19 mouse cellular contexts compared by ENCODE assay signal in genomic region chr1:136758730-136759129, GRCm38 (mm10).
A peak's percentile ranks its signal among the peaks of the same experiment; 100 is the strongest.
DNase-seq lines count a peak whose midpoint lies in the region; ATAC-seq and TF ChIP-seq lines count a peak whose summit lies in the region.
"Had no signal": no experiment of that assay in that cellular context is flagged by ENCODE, and none has a peak within 500 bp of the region (broad histone marks: within the 10 kb centered on the region; RNA-seq: fewer than 3 reads in every experiment).

No protein-coding gene starts in this region.

- no peak for DNase-seq in kidney, adult 2 months
- DNase-seq in kidney, adult 8-10 months: no peak
- peak; percentile 19 for DNase-seq in 416B (ENCODE audit: low read depth)
- no peak for DNase-seq in adrenal gland, postnatal 14 days
- DNase-seq: adrenal gland, postnatal 36 days; gastrocnemius, postnatal 14 days; heart, postnatal 10 days; right cerebral cortex, adult 18-20 months; spleen, adult 18-20 months had no signal

- no peak overlapping the region for H3K9ac ChIP-seq in ES-Bruce4 (ENCODE audit: low read depth, poor library complexity, severe bottlenecking)
- H3K9ac ChIP-seq: embryonic facial prominence, embryonic 13.5 days; hindbrain, embryonic 14.5 days; kidney, embryonic 15.5 days; lung, embryonic 15.5 days had no signal

- H3K9me3 ChIP-seq in ES-Bruce4 (replicated peaks; ENCODE audit: control insufficient read depth, insufficient read depth, low read length, poor library complexity, severe bottlenecking): no peaks in the 10 kb centered on the region
- H3K9me3 ChIP-seq: embryonic facial prominence, embryonic 13.5 days; lung, embryonic 15.5 days; midbrain, embryonic 10.5 days had no signal

- ATAC-seq in erythroid progenitor cell, adult 5-6 weeks (replicated peaks; ENCODE audit: low FRiP score, poor library complexity, severe bottlenecking): no peak

- 65% methylated on average over 10 of the region's 10 CpGs for WGBS in kidney, adult 2 months
- WGBS in bone marrow, adult 2 months: 62% methylated on average over 10 of the region's 10 CpGs

- no peaks in the 10 kb centered on the region for H3K36me3 ChIP-seq in kidney, adult 2 months (ENCODE audit: control insufficient read depth, insufficient read depth, low read length)
- H3K36me3 ChIP-seq in ES-Bruce4 (ENCODE audit: control insufficient read depth, insufficient read depth, low read length, poor library complexity, severe bottlenecking): no peaks in the 10 kb centered on the region
- H3K36me3 ChIP-seq: embryonic facial prominence, embryonic 13.5 days; forebrain, embryonic 10.5 days; kidney, embryonic 15.5 days; lung, embryonic 15.5 days; midbrain, embryonic 10.5 days had no signal

- no peaks in the 10 kb centered on the region for H3K27me3 ChIP-seq in kidney, adult 2 months (replicated peaks; ENCODE audit: control insufficient read depth, insufficient read depth, low read length)
- no peaks in the 10 kb centered on the region for H3K27me3 ChIP-seq in ES-Bruce4 (ENCODE audit: control insufficient read depth, insufficient read depth, low read length, poor library complexity, severe bottlenecking)
- H3K27me3 ChIP-seq: embryonic facial prominence, embryonic 13.5 days; kidney, embryonic 15.5 days; lung, embryonic 15.5 days had no signal

- no peak overlapping the region for H3K4me3 ChIP-seq in kidney, adult 2 months (ENCODE audit: insufficient read depth, low read depth, low read length)
- H3K4me3 ChIP-seq in ES-Bruce4 (ENCODE audit: low read depth, low read length): no peak overlapping the region
- no peak overlapping the region for H3K4me3 ChIP-seq in bone marrow, adult 2 months (replicated peaks; ENCODE audit: control insufficient read depth, low read depth, low read length)
- H3K4me3 ChIP-seq: embryonic facial prominence, embryonic 13.5 days; forebrain, embryonic 10.5 days; kidney, embryonic 15.5 days; lung, embryonic 15.5 days; midbrain, embryonic 10.5 days; myocyte had no signal

- H3K4me1 ChIP-seq in kidney, adult 2 months (ENCODE audit: control insufficient read depth, insufficient read depth, low read length): no peaks in the 10 kb centered on the region
- no peaks in the 10 kb centered on the region for H3K4me1 ChIP-seq in ES-Bruce4 (ENCODE audit: control insufficient read depth, insufficient read depth, low read length)
- no peaks in the 10 kb centered on the region for H3K4me1 ChIP-seq in bone marrow, adult 2 months (ENCODE audit: control insufficient read depth, insufficient read depth, low read length)
- H3K4me1 ChIP-seq: embryonic facial prominence, embryonic 13.5 days; kidney, embryonic 15.5 days; lung, embryonic 15.5 days; midbrain, embryonic 10.5 days had no signal

- H3K27ac ChIP-seq in kidney, adult 2 months (ENCODE audit: insufficient read depth, low read depth, low read length): no peak overlapping the region
- no peak overlapping the region for H3K27ac ChIP-seq in ES-Bruce4 (ENCODE audit: insufficient read depth, low read length)
- H3K27ac ChIP-seq in bone marrow, adult 2 months (ENCODE audit: control insufficient read depth, insufficient read depth, low read depth, low read length, poor library complexity): no peak overlapping the region
- H3K27ac ChIP-seq: embryonic facial prominence, embryonic 13.5 days; forebrain, embryonic 10.5 days; hindbrain, embryonic 14.5 days; kidney, embryonic 15.5 days; lung, embryonic 15.5 days; midbrain, embryonic 10.5 days had no signal

- TF ChIP-seq POLR2A in kidney, adult 2 months (IDR thresholded peaks at IDR 0.05; ENCODE audit: low read depth, low read length): no peak
- TF ChIP-seq POLR2A in ES-Bruce4 (IDR thresholded peaks at IDR 0.05; ENCODE audit: insufficient read depth, low read length): no peak
- no peak for TF ChIP-seq POLR2A in bone marrow, adult 2 months (IDR thresholded peaks at IDR 0.05; ENCODE audit: borderline replicate concordance, control insufficient read depth, low read depth, low read length)

- TF ChIP-seq EP300 in ES-Bruce4 (IDR thresholded peaks at IDR 0.05; ENCODE audit: insufficient read depth, low read depth, low read length): no peak

- TF ChIP-seq CTCF in kidney, adult 2 months (conservative IDR thresholded peaks at IDR 0.05; ENCODE audit: insufficient read depth, insufficient read length, low read depth, low read length): 0 out of 2 replicates have a peak, but pooled peaks have one; percentile 8
- peak; percentile 94 for TF ChIP-seq CTCF in ES-Bruce4 (IDR thresholded peaks at IDR 0.05; ENCODE audit: low read depth, low read length)
- peak; percentile 13; the same call in 1 of the 2 replicates for TF ChIP-seq CTCF in bone marrow, adult 2 months (IDR thresholded peaks at IDR 0.05; ENCODE audit: control insufficient read depth, insufficient read depth, low read length)

Comparison
In these comparisons a context has a peak if more than half of its experiments do, and no peak if none do; other contexts are left out.
1. CTCF ChIP-seq: peak in every context shown above with its lines; median percentile 94 in ES-Bruce4; 13 in bone marrow, adult 2 months; 8 in kidney, adult 2 months.